Mouse (Mus musculus) C2C12 (cell line): ENCODE results near the gene Tgfb1.

ENCODE experiments used
- CEBPB ChIP-seq: IDR thresholded peaks from one replicate; pipeline ENCODE4 v1.6.1; 2011; ENCODE audit warnings: low read depth, mild to moderate bottlenecking, control low read depth, moderate library complexity
- CTCF ChIP-seq: IDR thresholded peaks from one replicate; pipeline ENCODE4 v1.5.1; 2011; ENCODE audit not compliant: control insufficient read depth, insufficient read depth, insufficient read length
- FOSL1 ChIP-seq: IDR thresholded peaks from one replicate; pipeline ENCODE4 v1.8.0; 2011; ENCODE audit warnings: mild to moderate bottlenecking, low read length; ENCODE audit not compliant: poor library complexity, insufficient read depth, severe bottlenecking
- MAX ChIP-seq: IDR thresholded peaks from one replicate; pipeline ENCODE4 v1.6.1; 2011; ENCODE audit warnings: mild to moderate bottlenecking, control low read depth
- USF1 ChIP-seq: IDR thresholded peaks from one replicate; pipeline ENCODE4 v1.6.1; 2011; ENCODE audit warnings: low read depth, mild to moderate bottlenecking, control low read depth, moderate library complexity

- TF ChIP-seq CTCF (no peak), CEBPB (no peak), USF1 (no peak), MAX (no peak), FOSL1 (no peak)
These were observed 35.5 kb upstream of the Tgfb1 start for GRCm38 (mm10) chr7:25651281-25651680.
